Mouse (Mus musculus): Measurements from ENCODE around the gene AC131692.1.
A peak's percentile ranks its signal among the peaks of the same experiment; 100 is the strongest.

- TF ChIP-seq POLR2A (IDR thresholded peaks at IDR 0.05; ENCODE audit: borderline replicate concordance, low read depth, low read length) (no peak), CTCF (IDR thresholded peaks at IDR 0.05; ENCODE audit: low read depth, low read length) (peak; percentile 88)
These were observed 27.1 kb upstream of the AC131692.1 start for GRCm38 (mm10) chr19:6067011-6067723.

All from bone marrow macrophage, adult 2 months (primary cell).